Mouse (Mus musculus): ENCODE measurements at regions not wholly inside any gene's neighbourhood (a gene's known extent, or its start where the extent isn't known, plus 50 kb on each side); places are given as distances from the start of the nearest gene placed in this dataset.

GRCm38 (mm10) chr1:193922756-193923155 lies 552.7 kb upstream of the Camk1g start:
- no peak for DNase-seq

- no peak for DNase-seq
Measured at GRCm38 (mm10) chr1:193919243-193919642, 549.1 kb upstream of the Camk1g start.

- no peak for DNase-seq
Measured at GRCm38 (mm10) chr1:193905711-193906110, 535.6 kb upstream of the Camk1g start.

GRCm38 (mm10) chr1:193894072-193894471 lies 524.0 kb upstream of the Camk1g start:
- no peak for DNase-seq

- no peak for DNase-seq
Measured at GRCm38 (mm10) chr1:193876540-193876939, 506.4 kb upstream of the Camk1g start.

- DNase-seq = no peak
Measured at GRCm38 (mm10) chr1:193876121-193876520, 506.0 kb upstream of the Camk1g start.

GRCm38 (mm10) chr1:193875287-193875686 lies 505.2 kb upstream of the Camk1g start:
- DNase-seq = no peak

- no peak for DNase-seq
Measured at GRCm38 (mm10) chr1:193870731-193871130, 500.6 kb upstream of the Camk1g start.

- no peak for DNase-seq
Measured at GRCm38 (mm10) chr1:193868639-193869320, 498.7 kb upstream of the Camk1g start.

- no peak for DNase-seq
Measured at GRCm38 (mm10) chr1:193860767-193861299, 490.7 kb upstream of the Camk1g start.

- no peak for DNase-seq
Measured at GRCm38 (mm10) chr1:193860354-193860753, 490.3 kb upstream of the Camk1g start.

GRCm38 (mm10) chr1:193859257-193860125 lies 489.4 kb upstream of the Camk1g start:
- DNase-seq = no peak

GRCm38 (mm10) chr1:193847922-193848321 lies 477.8 kb upstream of the Camk1g start:
- DNase-seq = no peak

GRCm38 (mm10) chr1:193844868-193845267 lies 474.8 kb upstream of the Camk1g start:
- no peak for DNase-seq

GRCm38 (mm10) chr1:193844461-193844860 lies 474.4 kb upstream of the Camk1g start:
- no peak for DNase-seq

- no peak for DNase-seq
Measured at GRCm38 (mm10) chr1:193800998-193801397, 430.9 kb upstream of the Camk1g start.

- DNase-seq = no peak
Measured at GRCm38 (mm10) chr1:193790579-193790978, 420.5 kb upstream of the Camk1g start.

GRCm38 (mm10) chr1:193788496-193788895 lies 418.4 kb upstream of the Camk1g start:
- no peak for DNase-seq

- no peak for DNase-seq
Measured at GRCm38 (mm10) chr1:193787417-193787816, 417.3 kb upstream of the Camk1g start.

GRCm38 (mm10) chr1:193784966-193785365 lies 414.9 kb upstream of the Camk1g start:
- no peak for DNase-seq

- DNase-seq = no peak
Measured at GRCm38 (mm10) chr1:193784526-193784925, 414.4 kb upstream of the Camk1g start.

- no peak for DNase-seq
Measured at GRCm38 (mm10) chr1:193778181-193778580, 408.1 kb upstream of the Camk1g start.

GRCm38 (mm10) chr1:193769546-193769945 lies 399.4 kb upstream of the Camk1g start:
- DNase-seq = no peak

- no peak for DNase-seq
Measured at GRCm38 (mm10) chr1:193764103-193764502, 394.0 kb upstream of the Camk1g start.

Measured in thymus, adult 18-20 months (tissue).